Mouse (Mus musculus) natural killer cell, adult 2 months (primary cell): ENCODE measurements around the gene Hist1h3g.
"Not testable (repeated sequence)": the region's sequence is repeated elsewhere in the genome, so short reads cannot be mapped to it uniquely, and the experiment has no call there.

Experiments used
- DNase-seq, 2 experiments: peaks; one replicate each; pipeline ENCODE4 v3.0.0; 2022; ENCODE audit warnings: low spot score in 2 of 2

Hist1h3g gene

DNA sequence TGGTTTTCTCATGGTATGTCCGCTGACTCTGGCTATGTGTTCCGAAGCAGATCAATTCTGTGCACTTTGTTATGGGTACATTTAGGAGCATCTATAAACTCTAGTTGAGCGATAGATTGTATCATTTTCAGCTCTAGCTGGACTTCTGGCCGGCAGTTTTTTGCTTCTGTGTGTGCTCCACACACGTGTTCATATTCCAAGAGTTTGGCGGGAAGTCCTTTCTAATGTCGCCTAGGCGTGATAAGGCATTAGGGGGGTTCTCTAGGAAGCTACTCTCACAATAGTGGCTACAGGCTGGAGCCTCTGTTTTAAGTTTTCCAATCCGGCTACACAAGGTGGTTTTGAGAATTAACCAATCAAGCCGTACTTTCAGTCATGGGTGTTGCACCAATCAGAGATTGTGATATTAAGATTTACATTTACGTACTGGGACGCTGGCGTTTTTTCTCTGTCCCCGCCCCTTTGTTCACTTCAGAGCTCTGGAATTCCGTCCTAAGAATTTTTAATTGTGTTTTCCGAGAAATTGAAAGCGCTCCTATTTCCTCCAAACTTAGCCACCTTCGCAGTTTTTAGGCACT is 20.7 kb downstream of the Hist1h3g start:
- peak; percentile 52 to 61 for DNase-seq

DNA sequence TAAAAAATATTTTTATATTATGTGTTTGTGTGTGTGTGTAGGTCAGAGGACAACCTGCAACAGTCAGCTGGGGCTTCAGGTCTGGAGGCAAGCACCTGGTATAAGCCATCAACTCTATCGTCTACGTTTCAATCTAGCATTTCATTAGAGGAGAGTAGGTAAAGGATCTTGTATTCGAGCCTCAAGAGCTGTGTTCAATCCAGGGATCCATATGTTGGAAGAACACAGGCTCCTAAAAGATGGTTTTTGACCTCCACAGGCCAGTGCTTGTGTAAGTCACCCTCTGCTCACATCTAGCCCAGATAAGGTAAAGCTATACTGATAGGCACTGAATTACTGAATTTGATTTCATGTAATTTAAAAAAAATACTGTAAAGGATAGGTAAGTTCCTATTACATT is 21.7 kb downstream of the Hist1h3g start:
- DNase-seq: no peak

DNA sequence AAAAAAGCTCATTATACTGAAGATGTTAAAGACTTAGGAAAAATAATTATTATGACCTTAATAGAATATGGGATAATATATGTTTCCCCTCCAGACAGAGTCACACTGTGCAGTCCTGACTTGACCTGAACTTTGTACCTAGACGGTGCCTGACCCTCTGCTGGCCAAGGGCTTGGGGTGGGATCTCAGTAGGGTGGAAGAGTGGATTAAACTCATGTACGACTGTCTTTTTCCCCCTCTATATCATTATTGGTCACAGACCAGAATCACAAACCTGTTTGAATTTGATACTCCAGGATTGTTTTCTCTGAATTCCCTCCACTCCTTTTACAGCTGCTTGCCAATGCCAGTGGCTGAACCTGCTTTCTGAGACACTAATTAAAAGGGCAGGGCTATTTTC is 25.5 kb downstream of the Hist1h3g start:
- not testable (repeated sequence) for DNase-seq

DNA sequence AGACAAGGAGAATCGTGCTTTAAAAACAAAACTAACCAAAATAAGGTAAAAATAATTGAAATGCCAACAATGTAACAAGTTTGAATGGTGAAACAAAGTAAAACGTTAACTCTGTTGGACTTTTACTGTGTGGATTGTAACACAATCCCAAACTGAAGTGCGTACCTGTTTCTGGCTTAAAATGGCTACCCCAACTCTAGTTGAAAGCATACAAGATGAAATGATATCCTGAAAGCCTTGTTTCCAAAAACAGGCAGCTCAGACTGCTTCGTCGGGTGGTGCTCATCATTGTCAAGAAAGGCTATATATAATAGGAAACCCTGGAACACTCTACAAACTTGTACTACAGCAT is 26.3 kb downstream of the Hist1h3g start:
- DNase-seq: not testable (repeated sequence)

DNA sequence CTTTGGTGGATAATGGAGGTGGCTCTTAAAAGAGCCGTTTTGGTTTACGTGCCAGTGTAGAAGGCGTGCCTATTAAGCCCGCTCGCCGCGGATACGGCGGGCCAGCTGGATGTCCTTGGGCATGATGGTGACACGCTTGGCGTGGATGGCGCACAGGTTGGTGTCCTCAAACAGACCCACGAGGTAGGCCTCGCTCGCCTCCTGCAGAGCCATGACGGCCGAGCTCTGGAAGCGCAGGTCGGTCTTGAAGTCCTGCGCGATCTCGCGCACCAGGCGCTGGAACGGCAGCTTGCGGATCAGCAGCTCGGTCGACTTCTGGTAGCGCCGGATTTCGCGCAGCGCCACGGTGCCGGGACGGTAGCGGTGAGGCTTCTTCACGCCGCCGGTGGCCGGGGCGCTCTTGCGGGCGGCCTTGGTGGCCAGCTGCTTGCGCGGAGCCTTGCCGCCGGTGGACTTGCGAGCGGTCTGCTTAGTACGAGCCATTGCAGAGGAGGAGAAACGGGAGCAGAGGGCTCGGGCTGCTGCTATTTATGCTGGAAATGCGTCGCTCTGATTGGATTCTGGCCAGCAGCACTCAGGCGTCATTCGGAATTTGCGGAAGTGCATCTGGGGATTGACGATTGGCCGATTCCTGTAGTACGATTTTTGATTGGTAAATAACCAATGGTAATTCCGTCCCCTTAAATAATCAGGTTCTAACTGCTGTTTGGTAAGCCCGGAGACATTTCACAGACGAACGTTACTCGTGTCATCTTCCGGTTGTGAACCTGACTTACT is 26.8 kb downstream of the Hist1h3g start, which contains the start of gene Hist1h3e:
Hist1h3e (minus strand) TSS at position 487 of the 777 bp plus-strand sequence.
- peak; percentile 93 to 95 for DNase-seq

DNA sequence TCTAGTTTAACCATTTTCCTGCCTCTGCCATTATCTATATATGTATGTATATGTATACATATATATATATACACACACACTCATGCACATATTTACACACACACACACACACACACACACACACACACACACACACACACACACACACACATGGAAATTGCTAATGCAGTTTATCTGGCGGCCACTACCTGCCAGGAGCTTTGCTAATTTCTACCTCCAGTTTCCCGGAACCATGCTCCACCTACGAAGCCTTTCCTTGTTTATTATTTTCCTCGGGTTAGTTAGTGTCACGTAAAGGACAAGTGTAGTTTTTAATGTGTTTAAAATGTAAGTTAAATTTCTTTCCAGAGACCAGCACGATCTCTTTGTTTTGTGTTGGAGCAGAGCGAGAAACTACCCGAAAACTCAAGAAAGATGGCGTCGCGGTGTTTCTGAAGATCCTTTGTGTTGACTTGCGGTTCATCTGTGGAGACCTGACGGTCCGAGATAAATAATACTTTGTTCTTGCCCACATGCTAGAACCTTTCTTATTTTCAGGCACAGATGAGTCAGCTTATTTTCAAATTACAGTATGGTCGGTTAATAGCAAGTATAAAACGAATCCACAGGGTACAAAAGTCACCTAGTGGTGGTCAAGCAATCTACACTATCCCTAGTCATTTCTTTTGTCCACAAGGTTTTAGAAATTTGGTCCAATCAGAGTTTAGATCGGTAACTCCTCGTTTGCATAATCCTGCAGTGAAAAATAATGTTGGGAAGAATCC is 27.7 kb downstream of the Hist1h3g start:
- peak; percentile 56 to 57 for DNase-seq

DNA sequence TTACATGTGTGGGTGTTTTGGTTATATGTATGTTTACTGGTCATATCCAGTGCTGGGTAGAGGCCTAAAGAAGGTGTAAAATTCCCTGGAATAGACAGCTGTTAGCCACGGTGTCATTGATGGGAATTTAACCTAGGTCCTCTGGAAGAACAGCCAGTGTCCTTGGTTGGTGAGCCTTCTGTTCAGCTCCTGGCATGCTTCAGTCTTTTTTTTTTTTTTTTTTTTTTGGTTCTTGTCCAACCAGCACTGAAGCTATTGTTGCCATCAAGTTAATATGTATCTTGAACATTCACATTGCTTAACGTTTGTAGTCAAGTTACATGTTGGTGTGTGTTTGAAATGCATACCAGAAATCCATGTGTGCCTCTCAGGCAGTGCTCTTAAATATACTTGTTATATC is 29.3 kb downstream of the Hist1h3g start:
- DNase-seq: no peak

DNA sequence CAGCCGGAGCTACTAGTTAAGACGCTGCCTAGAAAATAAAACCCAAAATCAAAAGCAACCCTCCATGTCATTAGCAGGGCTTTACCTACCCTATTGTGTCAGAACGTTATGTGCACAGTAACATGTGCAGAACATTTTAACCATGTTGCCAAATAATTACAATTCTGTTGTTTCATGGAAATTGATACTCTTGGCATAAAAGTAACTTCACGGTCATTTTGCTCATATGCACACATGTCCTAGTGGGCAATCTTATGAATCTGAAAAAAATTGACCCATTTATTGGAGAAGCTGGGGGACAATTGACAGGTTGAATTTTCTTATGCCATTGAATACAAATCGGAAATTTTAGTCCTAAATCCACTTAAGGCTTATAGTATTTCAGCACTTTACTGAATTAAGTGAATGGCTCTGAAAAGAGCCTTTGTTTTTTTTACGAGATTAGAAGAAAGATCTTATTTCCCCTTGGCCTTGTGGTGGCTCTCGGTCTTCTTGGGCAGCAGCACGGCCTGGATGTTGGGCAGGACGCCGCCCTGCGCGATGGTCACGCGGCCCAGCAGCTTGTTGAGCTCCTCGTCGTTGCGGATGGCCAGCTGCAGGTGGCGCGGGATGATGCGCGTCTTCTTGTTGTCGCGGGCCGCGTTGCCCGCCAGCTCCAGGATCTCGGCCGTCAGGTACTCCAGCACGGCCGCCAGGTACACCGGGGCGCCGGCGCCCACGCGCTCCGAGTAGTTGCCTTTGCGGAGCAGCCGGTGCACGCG is 35.2 kb downstream of the Hist1h3g start:
- DNase-seq: not testable (repeated sequence)

DNA sequence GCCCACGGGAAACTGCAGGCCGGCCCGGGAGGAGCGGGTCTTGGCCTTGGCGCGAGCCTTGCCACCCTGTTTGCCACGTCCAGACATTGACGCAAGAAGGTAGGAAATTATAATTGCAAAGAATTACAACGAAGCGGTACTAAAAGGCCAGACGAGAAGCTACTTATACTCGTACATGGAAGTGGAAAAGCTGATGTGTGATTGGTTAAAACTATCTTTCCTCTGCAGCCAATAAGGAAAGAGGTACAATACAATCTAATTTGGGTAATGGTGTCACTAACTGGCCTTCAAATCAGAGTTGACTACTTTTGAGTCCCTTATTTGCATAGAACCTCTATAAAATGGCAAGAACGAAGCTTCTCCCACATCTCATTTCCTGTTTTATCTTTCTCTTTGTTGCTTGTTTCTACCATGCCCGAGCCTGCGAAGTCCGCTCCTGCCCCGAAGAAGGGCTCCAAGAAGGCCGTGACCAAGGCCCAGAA is 35.8 kb downstream of the Hist1h3g start, which contains the start of the genes Hist1h2ae and Hist1h2bg:
Hist1h2ae (minus strand) TSS at position 199 of the 482 bp plus-strand sequence.
Hist1h2bg (plus strand) TSS at position 375 of the 482 bp plus-strand sequence.
- peak; percentile 71 to 75 for DNase-seq

DNA sequence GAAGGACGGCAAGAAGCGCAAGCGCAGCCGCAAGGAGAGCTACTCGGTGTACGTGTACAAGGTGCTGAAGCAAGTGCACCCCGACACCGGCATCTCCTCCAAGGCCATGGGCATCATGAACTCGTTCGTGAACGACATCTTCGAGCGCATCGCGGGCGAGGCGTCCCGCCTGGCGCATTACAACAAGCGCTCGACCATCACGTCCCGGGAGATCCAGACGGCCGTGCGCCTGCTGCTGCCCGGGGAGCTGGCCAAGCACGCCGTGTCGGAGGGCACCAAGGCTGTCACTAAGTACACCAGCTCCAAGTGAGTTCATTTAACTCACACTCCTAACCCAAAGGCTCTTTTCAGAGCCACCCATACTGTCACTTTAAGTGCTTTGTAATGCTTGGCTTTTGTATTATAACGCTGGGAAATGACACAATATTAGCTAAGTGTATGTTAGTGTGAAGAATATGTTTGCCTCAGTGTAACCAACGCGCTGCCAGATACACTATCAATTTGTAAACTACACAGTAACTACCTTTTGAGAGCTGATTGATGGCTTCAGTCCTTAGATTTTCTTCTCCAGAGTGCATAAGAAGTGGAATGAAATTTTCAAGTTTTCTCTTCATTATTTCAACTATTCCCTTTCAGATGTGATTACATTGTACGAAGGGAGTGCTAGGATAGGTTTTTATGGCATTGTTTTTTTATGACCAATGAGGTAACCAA is 36.4 kb downstream of the Hist1h3g start:
- DNase-seq: not testable (repeated sequence)

DNA sequence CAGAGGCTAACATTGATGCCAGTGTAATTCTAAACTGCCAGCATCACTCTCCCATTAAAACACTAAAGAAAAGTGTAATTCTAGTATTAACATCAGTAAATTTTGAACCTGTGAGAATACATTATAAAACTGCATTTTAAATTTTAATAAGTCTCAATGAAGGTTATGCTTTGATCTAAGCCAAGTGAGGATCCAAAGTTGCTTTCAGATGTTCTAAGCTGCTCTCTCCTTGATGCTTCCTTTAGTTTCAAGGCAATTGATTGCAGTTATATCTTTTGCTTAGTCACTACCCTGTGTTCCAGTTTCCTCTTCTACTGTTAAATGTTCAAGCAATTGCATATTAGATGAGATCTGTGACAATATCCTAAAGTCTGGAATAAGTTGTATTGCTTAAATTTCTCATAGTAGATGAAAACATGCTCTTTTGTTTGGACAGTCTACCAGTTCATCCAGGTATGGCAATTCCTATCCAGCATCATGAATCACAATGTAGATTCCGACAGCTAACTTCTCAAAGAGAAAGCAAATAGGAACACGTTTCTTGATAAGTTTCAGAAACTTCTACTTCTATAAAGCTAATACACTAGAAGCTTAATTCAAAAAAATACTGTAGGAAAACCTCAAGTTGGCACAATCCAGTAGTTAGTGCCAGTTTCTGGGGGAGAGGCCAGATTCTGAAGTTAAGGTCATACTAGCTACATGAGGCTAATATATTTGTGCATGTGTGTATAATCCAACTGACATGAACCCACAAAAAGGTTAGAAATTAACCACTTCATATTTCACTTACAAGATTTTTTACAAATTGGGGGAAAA is 37.2 kb downstream of the Hist1h3g start:
- DNase-seq: no peak

DNA sequence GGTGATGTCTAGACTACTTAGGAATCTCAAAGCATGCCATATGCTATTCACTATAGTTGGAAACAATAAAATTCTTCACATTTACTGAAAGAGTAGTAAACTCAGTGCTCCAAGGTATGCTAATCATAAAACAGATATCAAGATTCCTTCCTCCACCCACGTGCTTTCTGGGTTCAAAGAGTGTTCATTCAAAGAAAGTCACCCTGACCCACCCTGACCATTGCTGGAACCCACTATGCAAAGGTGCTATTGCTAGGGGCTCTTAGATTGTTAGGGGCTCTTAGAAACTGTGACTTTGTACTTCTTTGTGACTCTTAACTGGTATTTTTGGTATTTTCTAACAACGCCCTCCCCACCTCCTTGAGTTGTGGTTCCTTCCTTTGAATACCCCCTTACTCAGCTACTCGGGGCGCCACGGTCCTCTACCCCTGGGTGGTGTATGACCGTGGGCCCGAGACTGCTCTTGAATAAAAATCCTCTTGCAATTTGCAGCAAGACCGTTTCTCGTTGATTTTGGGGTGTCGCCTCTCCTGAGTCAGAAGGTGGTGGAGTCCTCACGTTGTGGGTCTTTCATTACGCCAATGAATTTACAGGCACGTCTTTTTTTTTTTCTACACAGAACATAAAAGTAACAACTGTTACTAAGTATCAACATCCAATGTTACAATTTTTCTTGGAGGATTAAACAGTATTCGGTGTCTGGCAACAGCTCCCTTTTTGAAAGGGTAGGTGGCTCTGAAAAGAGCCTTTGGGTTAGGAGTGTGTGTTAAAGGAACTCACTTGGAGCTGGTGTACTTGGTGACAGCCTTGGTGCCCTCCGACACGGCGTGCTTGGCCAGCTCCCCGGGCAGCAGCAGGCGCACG is 38.0 kb downstream of the Hist1h3g start:
- DNase-seq: not testable (repeated sequence)

DNA sequence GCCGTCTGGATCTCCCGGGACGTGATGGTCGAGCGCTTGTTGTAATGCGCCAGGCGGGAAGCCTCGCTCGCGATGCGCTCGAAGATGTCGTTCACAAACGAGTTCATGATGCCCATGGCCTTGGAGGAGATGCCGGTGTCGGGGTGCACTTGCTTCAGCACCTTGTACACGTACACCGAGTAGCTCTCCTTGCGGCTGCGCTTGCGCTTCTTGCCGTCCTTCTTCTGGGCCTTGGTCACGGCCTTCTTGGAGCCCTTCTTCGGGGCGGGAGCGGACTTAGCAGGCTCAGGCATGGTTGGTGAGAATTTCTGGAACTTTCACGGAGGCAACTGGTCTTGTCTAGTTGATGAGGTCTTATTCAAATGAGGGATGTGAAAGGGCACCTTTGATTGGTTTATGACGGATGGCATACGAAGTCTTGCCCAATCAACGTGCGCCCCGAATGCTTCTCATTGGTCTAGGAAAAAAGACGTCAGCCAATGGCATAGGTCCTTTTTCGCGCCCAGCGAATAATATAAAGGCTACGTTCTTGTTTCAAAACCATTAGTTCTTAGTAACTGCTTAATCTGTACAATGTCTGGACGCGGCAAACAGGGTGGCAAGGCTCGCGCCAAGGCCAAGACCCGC is 38.8 kb downstream of the Hist1h3g start, which contains the start of the genes Hist1h2bf and Hist1h2ad:
Hist1h2bf (minus strand) TSS at position 299 of the 627 bp plus-strand sequence.
Hist1h2ad (plus strand) TSS at position 484 of the 627 bp plus-strand sequence.
- DNase-seq: peak; percentile 91 to 92

DNA sequence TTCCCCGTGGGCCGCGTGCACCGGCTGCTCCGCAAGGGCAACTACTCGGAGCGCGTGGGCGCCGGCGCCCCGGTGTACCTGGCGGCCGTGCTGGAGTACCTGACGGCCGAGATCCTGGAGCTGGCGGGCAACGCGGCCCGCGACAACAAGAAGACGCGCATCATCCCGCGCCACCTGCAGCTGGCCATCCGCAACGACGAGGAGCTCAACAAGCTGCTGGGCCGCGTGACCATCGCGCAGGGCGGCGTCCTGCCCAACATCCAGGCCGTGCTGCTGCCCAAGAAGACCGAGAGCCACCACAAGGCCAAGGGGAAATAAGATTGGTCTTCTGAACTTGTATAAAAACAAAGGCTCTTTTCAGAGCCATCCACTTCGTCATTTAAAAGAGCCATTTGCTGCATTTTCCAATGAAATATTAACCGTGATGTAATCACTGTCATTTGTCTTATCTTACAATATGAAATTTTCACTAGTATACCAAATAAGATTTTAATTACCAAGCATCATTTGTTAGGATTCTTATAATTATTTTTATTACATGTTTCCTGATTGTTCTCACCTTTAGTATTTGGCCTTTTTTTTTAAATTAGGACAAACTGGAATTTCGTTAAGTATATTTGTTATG is 39.4 kb downstream of the Hist1h3g start:
- DNase-seq: not testable (repeated sequence)

DNA sequence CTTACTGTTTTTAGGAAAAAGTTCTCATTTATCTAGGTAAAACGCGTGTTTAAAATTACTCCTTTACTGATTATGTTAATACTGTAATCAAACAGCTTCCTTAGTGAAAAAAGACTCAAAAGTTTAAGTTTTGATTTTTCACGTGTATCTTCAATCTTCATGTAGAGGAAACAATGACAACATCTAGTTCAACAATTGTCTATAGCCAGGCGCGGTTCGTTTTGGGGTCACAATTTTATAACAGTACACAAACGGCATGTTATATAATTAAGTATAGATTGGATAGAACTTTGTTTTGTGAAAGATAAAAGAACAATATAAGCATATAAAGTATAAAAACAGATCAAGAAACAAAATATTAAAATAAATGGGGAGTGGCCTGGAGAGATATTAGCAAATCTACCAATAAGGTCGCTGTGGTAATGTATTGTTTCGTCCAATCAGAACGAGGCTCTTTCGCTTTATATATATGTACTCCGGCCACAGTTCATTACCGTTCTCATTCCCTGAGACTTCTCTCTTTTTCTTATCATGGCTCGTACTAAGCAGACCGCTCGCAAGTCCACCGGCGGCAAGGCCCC is 40.1 kb downstream of the Hist1h3g start, which contains the start of gene Hist1h3d:
Hist1h3d (plus strand) TSS at position 493 of the 581 bp plus-strand sequence.
- peak in 1 of 2 experiments; percentile 70 for DNase-seq

DNA sequence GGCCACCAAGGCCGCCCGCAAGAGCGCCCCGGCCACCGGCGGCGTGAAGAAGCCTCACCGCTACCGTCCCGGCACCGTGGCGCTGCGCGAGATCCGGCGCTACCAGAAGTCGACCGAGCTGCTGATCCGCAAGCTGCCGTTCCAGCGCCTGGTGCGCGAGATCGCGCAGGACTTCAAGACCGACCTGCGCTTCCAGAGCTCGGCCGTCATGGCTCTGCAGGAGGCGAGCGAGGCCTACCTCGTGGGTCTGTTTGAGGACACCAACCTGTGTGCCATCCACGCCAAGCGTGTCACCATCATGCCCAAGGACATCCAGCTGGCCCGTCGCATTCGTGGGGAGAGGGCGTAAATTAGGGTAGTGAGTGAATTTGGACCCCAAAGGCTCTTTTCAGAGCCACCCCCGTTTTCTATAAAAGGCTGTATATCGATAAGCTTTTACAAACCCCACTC is 40.7 kb downstream of the Hist1h3g start:
- DNase-seq: not testable (repeated sequence)

DNA sequence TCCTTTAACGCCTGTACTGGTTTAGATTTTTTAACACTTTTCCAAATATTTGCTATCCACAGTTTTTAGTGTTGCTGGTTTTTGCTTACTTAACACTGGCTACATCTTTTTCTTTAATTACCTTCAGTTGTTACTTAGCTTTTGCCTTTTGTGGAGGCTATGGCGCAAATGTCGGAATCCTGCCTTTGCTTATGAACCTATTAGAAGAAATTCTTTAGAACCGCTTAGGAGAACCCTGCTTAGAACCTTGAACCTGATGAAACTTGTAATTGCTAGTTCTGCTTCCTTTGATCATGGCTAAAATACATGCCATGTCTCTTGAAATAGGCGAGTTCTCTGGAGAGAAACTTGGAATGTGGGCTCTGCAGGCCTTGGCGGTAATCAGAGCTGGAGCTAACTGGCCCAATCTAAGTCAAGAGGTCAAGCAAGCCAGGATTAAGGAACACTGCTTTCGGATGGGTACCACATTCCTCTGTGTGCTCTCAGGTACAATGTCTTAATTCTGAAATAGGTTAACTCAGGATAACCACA is 41.2 kb downstream of the Hist1h3g start:
- no peak for DNase-seq
